Mouse (Mus musculus): ENCODE measurements around the gene Gm21800. TPM values are rescaled to one million over a fixed set of nuclear protein-coding genes. Genes with fewer than 3 reads are reported as not detected.
"Not testable (repeated sequence)": the region's sequence is repeated elsewhere in the genome, so short reads cannot be mapped to it uniquely, and the experiment has no call there.

The Gm21800 gene
- total RNA-seq (2014; fragmentation: Nextera tagmentation): not detected in 2 replicates
- not detected in 2 replicates for total RNA-seq (2017)

DNA sequence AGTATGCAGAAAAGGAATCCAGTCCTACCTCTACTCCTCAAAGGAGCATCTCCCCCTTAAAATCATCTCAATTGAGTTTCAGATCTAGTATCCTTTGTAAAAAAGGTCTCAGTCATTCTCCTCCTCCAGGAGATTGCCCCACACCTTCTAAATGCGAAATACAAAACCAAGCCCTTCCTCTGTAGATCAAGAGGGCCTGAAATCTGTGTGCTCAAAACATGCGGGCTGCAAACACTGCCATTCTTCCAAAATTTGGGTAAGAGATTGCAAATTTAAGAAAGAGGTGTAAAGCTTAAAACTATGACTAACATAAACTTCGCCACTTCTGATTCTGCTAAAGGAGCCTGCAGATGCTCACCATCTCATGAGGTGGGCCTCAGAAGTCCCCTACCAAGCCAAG lies at the start of gene Gm21800:
Gene Gm21800 (plus strand): TSS at position 301 of the 400 bp plus-strand sequence.
- ATAC-seq (replicated peaks; ENCODE audit: low FRiP score, low TSS enrichment, poor library complexity, severe bottlenecking): not testable (repeated sequence)

Measured in megakaryocyte-erythroid progenitor cell, adult 5-6 weeks (primary cell).